Mouse (Mus musculus): ENCODE measurements around the gene 4930558C23Rik. TPM values are rescaled to one million over a fixed set of nuclear protein-coding genes. Genes with fewer than 3 reads are reported as not detected.

Gene 4930558C23Rik
- total and polyA plus RNA-seq, 3 experiments, result not detected

GRCm38 (mm10) chr3:95394385-95394784 is 8.3 kb downstream of the 4930558C23Rik start:
- H3K9ac ChIP-seq (ENCODE audit: insufficient read depth, low read depth), result no peak overlapping the region
- in situ Hi-C loops (cut with MboI; ENCODE audit: low pct_ligation_motif_present, low pct_unique_long_range_greater_than_20kb, low sequenced_read_pairs), result loop anchor here (5.0 kb wide), 1 partner anchor 42 kb away; no protein-coding TSS in a partner anchor
- no peaks in the 10 kb centered on the region for H3K36me3 ChIP-seq (replicated peaks in 1 of 2; ENCODE audit: control insufficient read depth in 1 of 2, insufficient read depth in 1 of 2, low read length in 1 of 2)
- peaks cover 4% of the 10 kb centered on the region for H3K9me3 ChIP-seq (replicated peaks; ENCODE audit: low read length)
- H3K4me3 ChIP-seq (replicated peaks in 1 of 3; ENCODE audit: low read depth in 2 of 3, low read length in 2 of 3, poor library complexity in 1 of 3), result no peak overlapping the region
- peak; percentile 74 for TF ChIP-seq SMC3 (IDR thresholded peaks at IDR 0.05; ENCODE audit: low read depth, low read length)
- TF ChIP-seq BHLHE40 (IDR thresholded peaks at IDR 0.05; ENCODE audit: low read depth, low read length), result no peak
- TF ChIP-seq KAT2A (IDR thresholded peaks at IDR 0.05; ENCODE audit: insufficient replicate concordance, low read length), result no peak
- TF ChIP-seq CTCF (conservative IDR thresholded peaks at IDR 0.05 in 1 of 2, IDR thresholded peaks at IDR 0.05 in 1 of 2; ENCODE audit: low read depth in 2 of 2, low read length in 2 of 2), result peak; percentile 25 to 82; a peak in 2 of 4 replicates
- TF ChIP-seq RAD21 (IDR thresholded peaks at IDR 0.05; ENCODE audit: low read depth, low read length), result peak; percentile 83
- no peak overlapping the region for H3K27ac ChIP-seq (ENCODE audit: insufficient read depth, low read depth)
- H3K4me1 ChIP-seq (ENCODE audit: control insufficient read depth in 1 of 2, insufficient read depth in 2 of 2), result no peaks in the 10 kb centered on the region
- dilution Hi-C loops (cut with MboI; ENCODE audit: extremely low pct_ligation_motif_present, extremely low pct_unique_long_range_greater_than_20kb, low sequenced_read_pairs), result no loop called here
- H3K27me3 ChIP-seq (replicated peaks), result no peaks in the 10 kb centered on the region
- no peak overlapping the region for H3K4me2 ChIP-seq (ENCODE audit: insufficient read depth, low read depth, poor library complexity, severe bottlenecking)
- no peaks in the 10 kb centered on the region for H3K79me2 ChIP-seq (replicated peaks; ENCODE audit: control insufficient read depth, extremely low read depth, insufficient read depth, poor library complexity, severe bottlenecking)
- DNase-seq (ENCODE audit: extremely low read depth), result peak; percentile 42

GRCm38 (mm10) chr3:95385401-95386075 is 17.1 kb downstream of the 4930558C23Rik start:
- H3K4me1 ChIP-seq (ENCODE audit: control insufficient read depth in 1 of 2, insufficient read depth in 2 of 2), result peaks cover 6 to 17% of the 10 kb centered on the region in 2 experiments

More at GRCm38 (mm10) chr3:95385401-95386075, 17.1 kb downstream of the 4930558C23Rik start:
- Histone ChIP-seq H3K79me2 (replicated peaks; ENCODE audit: control insufficient read depth, extremely low read depth, insufficient read depth, poor library complexity, severe bottlenecking) (no peaks in the 10 kb centered on the region), H3K27me3 (replicated peaks) (no peaks in the 10 kb centered on the region), H3K36me3 (replicated peaks in 1 of 2; ENCODE audit: control insufficient read depth in 1 of 2, insufficient read depth in 1 of 2, low read length in 1 of 2) (no peaks in the 10 kb centered on the region), H3K4me2 (ENCODE audit: insufficient read depth, low read depth, poor library complexity, severe bottlenecking) (no peak overlapping the region), H3K9me3 (replicated peaks; ENCODE audit: low read length) (no peaks in the 10 kb centered on the region), H3K9ac (ENCODE audit: insufficient read depth, low read depth) (no peak overlapping the region), H3K4me3 (replicated peaks in 1 of 3; ENCODE audit: low read depth in 2 of 3, low read length in 2 of 3, poor library complexity in 1 of 3) (no peak overlapping the region), H3K27ac (ENCODE audit: insufficient read depth, low read depth) (no peak overlapping the region)
- peak; percentile 88 for TF ChIP-seq MAFK (IDR thresholded peaks at IDR 0.05; ENCODE audit: insufficient replicate concordance, low read length)
- peak; percentile 72 for TF ChIP-seq MYC (IDR thresholded peaks at IDR 0.05; ENCODE audit: low read depth, low read length)
- peak; percentile 79 for TF ChIP-seq ETS1 (conservative IDR thresholded peaks at IDR 0.05; ENCODE audit: low read depth, low read length)
- 0 out of 2 replicates have a peak, but pooled peaks have one; percentile 28 for TF ChIP-seq MAZ (IDR thresholded peaks at IDR 0.05; ENCODE audit: low read depth, low read length)
- peak; percentile 87; the same call in 1 of the 2 replicates for TF ChIP-seq RCOR1 (conservative IDR thresholded peaks at IDR 0.05; ENCODE audit: low read depth, low read length)
- TF ChIP-seq JUN (IDR thresholded peaks at IDR 0.05; ENCODE audit: insufficient read depth, low read depth, low read length), result peak; percentile 58
- TF ChIP-seq JUND (conservative IDR thresholded peaks at IDR 0.05; ENCODE audit: low read depth, low read length), result peak; percentile 91
- TF ChIP-seq MEF2A (IDR thresholded peaks at IDR 0.05; ENCODE audit: borderline replicate concordance, low read depth, low read length), result peak; percentile 79
- TF ChIP-seq MAX (IDR thresholded peaks at IDR 0.05; ENCODE audit: low read length), result peak; percentile 61; the same call in 1 of the 2 replicates
- no peak for TF ChIP-seq GABPA (IDR thresholded peaks at IDR 0.05; ENCODE audit: insufficient replicate concordance, low read depth, low read length)
- TF ChIP-seq PAX5 (IDR thresholded peaks at IDR 0.05; ENCODE audit: low read length), result no peak
- TF ChIP-seq CTCF (conservative IDR thresholded peaks at IDR 0.05 in 1 of 2, IDR thresholded peaks at IDR 0.05 in 1 of 2; ENCODE audit: low read depth in 2 of 2, low read length in 2 of 2), result no peak
- peak; percentile 93 for TF ChIP-seq IRF4 (IDR thresholded peaks at IDR 0.05; ENCODE audit: low read depth, low read length)
- peak; percentile 89 for TF ChIP-seq EP300 (IDR thresholded peaks at IDR 0.05; ENCODE audit: low read length)
- TF ChIP-seq E2F4 (IDR thresholded peaks at IDR 0.05; ENCODE audit: insufficient replicate concordance, low read depth, low read length), result no peak
- TF ChIP-seq TCF12 (IDR thresholded peaks at IDR 0.05; ENCODE audit: low read depth, low read length), result peak; percentile 83
- peak; percentile 40; the same call in 1 of the 2 replicates for TF ChIP-seq CHD2 (IDR thresholded peaks at IDR 0.05; ENCODE audit: low read length)
- TF ChIP-seq ZNF384 (IDR thresholded peaks at IDR 0.05; ENCODE audit: low read depth, low read length), result peak; percentile 77
- peak; percentile 99 for TF ChIP-seq BHLHE40 (IDR thresholded peaks at IDR 0.05; ENCODE audit: low read depth, low read length)
- in situ Hi-C loops (cut with MboI; ENCODE audit: low pct_ligation_motif_present, low pct_unique_long_range_greater_than_20kb, low sequenced_read_pairs), result no loop called here
- DNase-seq (ENCODE audit: extremely low read depth), result peak; percentile 74
- dilution Hi-C loops (cut with MboI; ENCODE audit: extremely low pct_ligation_motif_present, extremely low pct_unique_long_range_greater_than_20kb, low sequenced_read_pairs), result no loop called here
